Mouse (Mus musculus): ENCODE measurements at regions not wholly inside any gene's neighbourhood (a gene's known extent, or its start where the extent isn't known, plus 50 kb on each side); places are given as distances from the start of the nearest gene placed in this dataset.

GRCm38 (mm10) chr14:72848271-72848955, 138.6 kb upstream of the Fndc3a start:
- H3K4me1 ChIP-seq (ENCODE audit: control insufficient read depth in 1 of 2, insufficient read depth in 2 of 2) = peaks cover 18 to 45% of the 10 kb centered on the region in 2 experiments
- H3K4me3 ChIP-seq (replicated peaks in 1 of 3; ENCODE audit: low read depth in 2 of 3, low read length in 2 of 3, poor library complexity in 1 of 3) = no peak overlapping the region
- peaks cover 6% of the 10 kb centered on the region for H3K9me3 ChIP-seq (replicated peaks; ENCODE audit: low read length)
- H3K27me3 ChIP-seq (replicated peaks) = no peaks in the 10 kb centered on the region
- DNase-seq (ENCODE audit: extremely low read depth) = peak; percentile 45
- H3K4me2 ChIP-seq (ENCODE audit: insufficient read depth, low read depth, poor library complexity, severe bottlenecking) = no peak overlapping the region
- no peaks in the 10 kb centered on the region for H3K79me2 ChIP-seq (replicated peaks; ENCODE audit: control insufficient read depth, extremely low read depth, insufficient read depth, poor library complexity, severe bottlenecking)
- dilution Hi-C loops (cut with MboI; ENCODE audit: extremely low pct_ligation_motif_present, extremely low pct_unique_long_range_greater_than_20kb, low sequenced_read_pairs) = no loop called here
- H3K27ac ChIP-seq (ENCODE audit: insufficient read depth, low read depth) = no peak overlapping the region
- no peak overlapping the region for H3K9ac ChIP-seq (ENCODE audit: insufficient read depth, low read depth)
- TF ChIP-seq IRF4 (IDR thresholded peaks at IDR 0.05; ENCODE audit: low read depth, low read length) (peak; percentile 55; the same call in 1 of the 2 replicates), BHLHE40 (IDR thresholded peaks at IDR 0.05; ENCODE audit: low read depth, low read length) (peak; percentile 33; the same call in 1 of the 2 replicates), MEF2A (IDR thresholded peaks at IDR 0.05; ENCODE audit: borderline replicate concordance, low read depth, low read length) (peak; percentile 67; the same call in 1 of the 2 replicates), MAFK (IDR thresholded peaks at IDR 0.05; ENCODE audit: insufficient replicate concordance, low read length) (peak; percentile 75), MAZ (IDR thresholded peaks at IDR 0.05; ENCODE audit: low read depth, low read length) (0 out of 2 replicates have a peak, but pooled peaks have one; percentile 37), USF1 (IDR thresholded peaks at IDR 0.05; ENCODE audit: low read depth, low read length) (no peak), TCF12 (IDR thresholded peaks at IDR 0.05; ENCODE audit: low read depth, low read length) (peak; percentile 81), ETS1 (conservative IDR thresholded peaks at IDR 0.05; ENCODE audit: low read depth, low read length) (peak; percentile 89), ZC3H11A (IDR thresholded peaks at IDR 0.05; ENCODE audit: low read depth, low read length) (no peak), MAX (IDR thresholded peaks at IDR 0.05; ENCODE audit: low read length) (0 out of 2 replicates have a peak, but pooled peaks have one; percentile 32), POLR2AphosphoS2 (IDR thresholded peaks at IDR 0.05; ENCODE audit: low read depth, low read length) (no peak), EP300 (IDR thresholded peaks at IDR 0.05; ENCODE audit: low read length) (peak; percentile 81), JUND (conservative IDR thresholded peaks at IDR 0.05; ENCODE audit: low read depth, low read length) (peak; percentile 59; the same call in 1 of the 2 replicates), JUN (IDR thresholded peaks at IDR 0.05; ENCODE audit: insufficient read depth, low read depth, low read length) (peak; percentile 15; the same call in 1 of the 2 replicates), CHD1 (IDR thresholded peaks at IDR 0.05; ENCODE audit: low read depth, low read length) (no peak), NRF1 (IDR thresholded peaks at IDR 0.05; ENCODE audit: low read depth, low read length) (no peak)
- in situ Hi-C loops (cut with MboI; ENCODE audit: low pct_ligation_motif_present, low pct_unique_long_range_greater_than_20kb, low sequenced_read_pairs) = no loop called here
- H3K36me3 ChIP-seq (replicated peaks in 1 of 2; ENCODE audit: control insufficient read depth in 1 of 2, insufficient read depth in 1 of 2, low read length in 1 of 2) = peaks cover 0 to 1% of the 10 kb centered on the region in 2 experiments

- Histone ChIP-seq H3K36me3 (replicated peaks in 1 of 2; ENCODE audit: control insufficient read depth in 1 of 2, insufficient read depth in 1 of 2, low read length in 1 of 2) (peaks cover 0 to 1% of the 10 kb centered on the region in 2 experiments), H3K9ac (ENCODE audit: insufficient read depth, low read depth) (no peak overlapping the region), H3K4me1 (ENCODE audit: control insufficient read depth in 1 of 2, insufficient read depth in 2 of 2) (peaks cover 18 to 36% of the 10 kb centered on the region in 2 experiments), H3K27ac (ENCODE audit: insufficient read depth, low read depth) (no peak overlapping the region), H3K4me2 (ENCODE audit: insufficient read depth, low read depth, poor library complexity, severe bottlenecking) (no peak overlapping the region), H3K9me3 (replicated peaks; ENCODE audit: low read length) (peaks cover 6% of the 10 kb centered on the region), H3K4me3 (replicated peaks in 1 of 3; ENCODE audit: low read depth in 2 of 3, low read length in 2 of 3, poor library complexity in 1 of 3) (no peak overlapping the region), H3K27me3 (replicated peaks) (no peaks in the 10 kb centered on the region), H3K79me2 (replicated peaks; ENCODE audit: control insufficient read depth, extremely low read depth, insufficient read depth, poor library complexity, severe bottlenecking) (no peaks in the 10 kb centered on the region)
- DNase-seq (ENCODE audit: extremely low read depth) = no peak
- dilution Hi-C loops (cut with MboI; ENCODE audit: extremely low pct_ligation_motif_present, extremely low pct_unique_long_range_greater_than_20kb, low sequenced_read_pairs) = no loop called here
- TF ChIP-seq MAZ (IDR thresholded peaks at IDR 0.05; ENCODE audit: low read depth, low read length) = no peak
- TF ChIP-seq NELFE (IDR thresholded peaks at IDR 0.05; ENCODE audit: low read depth, low read length) = no peak
- no peak for TF ChIP-seq ZNF384 (IDR thresholded peaks at IDR 0.05; ENCODE audit: low read depth, low read length)
- no peak for TF ChIP-seq KAT2A (IDR thresholded peaks at IDR 0.05; ENCODE audit: insufficient replicate concordance, low read length)
- TF ChIP-seq MAFK (IDR thresholded peaks at IDR 0.05; ENCODE audit: insufficient replicate concordance, low read length) = no peak
- no peak for TF ChIP-seq USF2 (conservative IDR thresholded peaks at IDR 0.05; ENCODE audit: low read depth, low read length)
- no peak for TF ChIP-seq MXI1 (IDR thresholded peaks at IDR 0.05; ENCODE audit: low read depth, low read length)
- TF ChIP-seq POLR2A (IDR thresholded peaks at IDR 0.05; ENCODE audit: low read depth, low read length) = no peak
- TF ChIP-seq HCFC1 (IDR thresholded peaks at IDR 0.05; ENCODE audit: low read depth, low read length) = no peak
- TF ChIP-seq UBTF (IDR thresholded peaks at IDR 0.05; ENCODE audit: low read depth, low read length) = no peak
- no peak for TF ChIP-seq TCF12 (IDR thresholded peaks at IDR 0.05; ENCODE audit: low read depth, low read length)
- TF ChIP-seq ELF1 (IDR thresholded peaks at IDR 0.05; ENCODE audit: low read depth, low read length) = no peak
- in situ Hi-C loops (cut with MboI; ENCODE audit: low pct_ligation_motif_present, low pct_unique_long_range_greater_than_20kb, low sequenced_read_pairs) = no loop called here
These were observed 137.7 kb upstream of the Fndc3a start for GRCm38 (mm10) chr14:72847466-72847865.
